Mouse (Mus musculus) kidney, postnatal 36 days (tissue): Measurements from ENCODE around the gene Mrpl14.
A peak's percentile ranks its signal among the peaks of the same experiment; 100 is the strongest.

Experiments used
- DNase-seq, 2 experiments: peaks; one replicate each; pipeline ENCODE4 v3.0.0; 2021 to 2022; ENCODE audit warnings: mixed read lengths in 2 of 2

Gene Mrpl14

DNA sequence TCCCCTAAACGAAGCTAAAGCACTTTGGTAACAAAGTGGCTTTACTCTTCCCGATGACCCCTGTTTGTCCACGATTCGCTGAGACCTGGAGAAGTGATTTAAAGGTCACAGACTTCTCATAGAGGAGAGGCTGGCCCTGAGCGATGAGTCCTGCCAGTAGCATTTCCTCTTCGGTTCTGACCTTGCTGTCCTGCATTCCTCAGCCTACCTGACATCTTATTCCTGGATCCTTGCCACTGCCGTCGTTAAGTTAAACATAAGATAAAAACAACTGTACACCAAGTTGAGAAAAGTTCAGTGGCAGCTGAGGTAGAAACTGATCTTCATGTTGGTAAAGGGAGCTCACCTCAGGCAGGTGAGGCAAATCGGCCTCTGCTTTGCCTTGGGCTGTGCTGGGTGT lies 3.0 kb downstream of the Mrpl14 start:
- no peak for DNase-seq

DNA sequence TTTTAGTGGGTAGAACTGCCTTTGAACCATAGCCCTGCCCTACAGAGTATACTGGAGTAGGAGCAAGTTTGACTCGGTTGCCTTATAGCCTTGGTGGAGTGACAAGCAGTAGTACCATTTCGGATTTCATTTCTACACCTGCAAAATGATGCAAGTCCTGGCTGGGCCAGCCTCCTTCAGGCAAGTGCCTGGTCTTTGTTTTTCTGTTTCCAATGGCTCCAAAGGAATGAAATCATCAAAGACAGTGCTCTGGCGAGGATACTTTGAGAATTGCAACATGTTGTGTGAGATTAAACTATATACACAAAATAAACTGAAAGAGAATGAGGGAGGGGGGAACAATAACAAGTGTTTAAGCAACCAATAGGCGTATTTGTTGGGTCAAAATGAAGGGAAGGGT lies 3.9 kb downstream of the Mrpl14 start:
- no peak for DNase-seq

DNA sequence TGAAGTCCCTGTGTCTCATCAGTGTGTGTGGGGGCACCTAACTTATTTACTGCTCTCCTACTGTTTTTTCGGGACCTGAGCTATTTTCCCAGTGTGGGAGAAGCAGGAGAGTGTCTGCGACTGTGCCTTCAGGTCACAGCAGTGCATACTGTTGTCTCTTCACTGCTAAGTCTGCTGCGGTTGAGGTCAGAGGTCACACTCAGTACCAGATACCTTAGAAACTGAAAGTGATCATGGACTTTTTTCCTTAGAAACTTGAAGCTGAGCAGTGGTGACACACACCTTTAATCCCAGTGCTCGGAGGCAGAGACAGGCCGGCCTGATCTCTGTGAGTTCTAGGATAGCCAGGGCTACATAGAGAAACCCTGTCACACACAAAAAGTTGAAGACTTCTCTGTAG lies 6.0 kb downstream of the Mrpl14 start:
- DNase-seq, result no peak

DNA sequence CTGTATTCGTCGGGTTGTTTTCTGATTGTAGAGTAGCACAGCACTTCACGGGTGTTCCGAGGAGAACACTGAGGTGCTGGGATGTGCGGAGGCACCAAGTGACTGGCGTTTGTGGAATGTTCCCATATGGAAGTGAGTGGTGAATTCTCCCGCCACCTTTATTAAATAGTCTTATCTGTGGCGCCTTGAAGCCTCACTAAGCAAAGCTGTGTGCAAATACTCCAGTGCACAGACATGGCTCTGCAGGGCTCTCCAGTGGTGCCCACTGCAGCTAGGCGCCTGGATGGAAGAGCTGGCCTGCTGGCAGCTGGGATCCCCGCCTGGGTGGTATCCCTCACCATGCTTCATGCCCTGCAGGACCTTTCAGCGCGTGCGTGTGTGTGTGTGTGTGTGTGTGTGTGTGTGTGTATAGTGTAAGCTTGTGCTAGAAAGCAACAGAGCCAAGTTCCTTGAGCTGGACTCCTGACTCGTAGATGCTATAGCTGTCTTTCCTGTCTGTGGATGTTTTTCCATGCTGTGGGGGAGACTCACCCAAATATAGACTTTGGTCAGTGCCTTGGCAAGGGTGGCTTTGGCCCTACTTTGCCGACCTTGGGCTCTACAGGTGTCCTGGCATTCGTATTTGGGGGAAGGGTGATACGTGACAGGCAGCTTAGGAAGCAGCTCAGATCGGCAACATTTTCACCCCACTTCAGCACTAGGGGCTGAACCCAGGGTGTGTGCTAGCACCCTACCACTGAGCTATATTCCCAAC lies 7.9 kb downstream of the Mrpl14 start:
- DNase-seq, result peak; percentile 47 to 51

DNA sequence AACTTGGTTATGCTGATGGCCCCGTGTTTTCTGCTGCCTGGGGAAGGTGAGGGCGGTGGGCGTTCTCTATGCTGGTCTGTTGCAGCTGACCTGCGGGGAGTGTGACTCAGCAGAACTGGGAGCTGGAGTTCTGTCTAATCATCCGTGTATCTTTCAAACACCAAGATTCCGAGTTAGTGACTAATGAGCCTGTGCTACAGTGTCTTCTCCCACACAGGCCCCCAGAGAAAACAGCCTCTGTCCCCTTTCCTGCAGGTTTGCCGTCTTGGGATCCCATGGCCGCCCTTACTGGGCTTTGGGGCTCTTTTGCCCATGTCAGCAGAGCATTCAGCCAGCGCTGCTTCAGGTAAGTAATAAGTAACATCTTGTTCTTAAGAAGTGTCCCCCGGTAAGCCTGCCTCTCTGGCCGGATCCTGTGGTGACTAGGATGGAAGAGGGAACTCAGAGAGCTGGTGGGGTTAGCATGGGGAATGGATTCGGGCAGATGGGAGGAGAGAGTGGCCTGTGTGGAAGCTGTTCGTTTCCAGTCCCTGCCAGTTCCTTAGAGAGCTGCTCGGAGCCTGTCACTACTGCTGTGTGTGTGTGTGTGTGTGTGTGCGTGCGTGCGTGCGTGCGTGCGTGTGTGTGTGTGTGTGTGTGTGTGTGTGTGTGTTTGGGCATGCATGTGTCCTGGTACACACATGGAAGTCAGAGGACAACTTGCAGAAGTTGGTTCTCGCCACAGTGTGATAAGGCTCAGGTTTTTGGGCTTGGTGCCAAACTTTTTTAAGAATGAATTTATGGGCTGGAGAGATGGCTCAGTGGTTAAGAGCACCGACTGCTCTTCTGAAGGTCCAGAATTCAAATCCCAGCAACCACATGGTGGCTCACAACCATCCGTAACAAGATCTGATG lies 9.4 kb downstream of the Mrpl14 start:
- peak; percentile 49 to 62 for DNase-seq

- no peak for DNase-seq
Measured at GRCm38 (mm10) chr17:45696981-45697380, 10.9 kb downstream of the Mrpl14 start.

- DNase-seq, result no peak
Measured at GRCm38 (mm10) chr17:45698368-45698767, 12.2 kb downstream of the Mrpl14 start.

- DNase-seq, result no peak
Measured at GRCm38 (mm10) chr17:45699039-45699740, 13.1 kb downstream of the Mrpl14 start.

DNA sequence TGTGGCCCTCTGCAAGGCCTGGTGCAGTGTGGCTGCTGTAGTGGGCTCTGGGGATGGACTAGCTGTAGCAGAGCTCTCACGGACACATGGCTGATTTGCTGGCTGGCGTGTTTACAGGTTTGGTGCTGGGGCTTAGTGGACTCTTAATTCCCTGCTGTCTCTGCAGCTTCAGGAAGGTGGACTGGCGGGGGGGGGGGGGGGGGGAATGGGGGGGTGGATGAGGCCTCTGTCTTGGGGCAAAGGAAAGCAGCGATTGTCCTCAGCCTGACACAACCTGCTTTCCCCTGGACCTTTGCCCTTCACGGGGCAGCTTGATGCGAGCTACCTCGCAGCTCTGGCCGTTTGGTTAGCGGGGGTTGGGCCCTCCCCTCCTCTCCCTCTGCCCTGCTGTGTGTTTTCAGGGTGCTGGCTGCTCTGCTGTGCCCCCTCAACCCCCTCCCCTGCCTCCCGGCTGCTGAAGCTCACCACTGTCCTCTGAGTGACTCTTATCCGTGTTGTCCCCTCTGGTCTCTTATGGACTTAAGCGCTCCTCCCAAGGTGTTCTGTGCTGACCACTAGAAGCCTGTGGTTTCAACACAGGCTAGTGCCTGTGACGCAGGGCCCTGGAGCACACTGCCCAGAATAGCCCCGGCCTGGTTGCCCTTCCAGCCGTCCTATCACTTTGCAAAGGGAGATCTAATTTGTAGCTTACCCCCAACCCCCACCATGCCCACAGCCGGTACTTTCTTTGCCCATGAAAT lies 14.5 kb downstream of the Mrpl14 start:
- DNase-seq, result peak; percentile 63 to 72

DNA sequence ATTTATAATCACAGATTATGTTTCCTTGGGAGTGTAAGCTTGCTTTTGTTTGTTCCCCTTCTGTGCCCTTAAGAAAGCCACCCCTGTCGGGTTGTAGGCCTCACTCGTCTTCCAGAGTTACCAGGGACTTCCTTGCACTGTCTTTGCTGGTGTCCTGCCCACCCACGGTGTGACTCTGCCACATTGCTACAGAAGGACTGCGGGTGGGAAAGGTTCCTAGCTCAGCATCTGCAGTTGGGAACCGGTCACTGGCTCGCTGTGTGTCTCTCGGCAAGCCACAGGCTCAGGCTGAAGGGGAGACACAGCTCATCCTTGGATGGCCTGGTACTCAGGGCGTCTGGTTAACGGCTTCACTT lies 15.1 kb downstream of the Mrpl14 start:
- DNase-seq, result no peak

DNA sequence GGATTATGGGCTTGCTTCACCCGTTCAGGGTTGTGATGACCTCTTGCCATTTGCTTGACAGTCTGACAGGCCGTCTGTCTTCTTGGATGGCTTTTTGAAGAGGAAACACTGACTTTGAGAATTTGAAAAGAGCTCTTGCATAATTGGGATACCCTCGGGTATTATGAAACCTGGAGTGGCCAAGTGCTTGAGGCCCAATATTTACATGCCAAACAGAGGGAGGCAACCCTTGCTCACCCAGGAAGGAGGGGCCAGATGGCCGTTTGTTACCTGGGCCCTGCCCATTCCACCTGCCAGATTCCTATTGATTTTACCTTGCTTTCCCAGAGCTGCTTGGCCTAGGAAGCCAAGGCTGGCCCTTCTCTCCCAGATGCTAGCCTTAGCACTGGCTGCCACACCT lies 16.1 kb downstream of the Mrpl14 start:
- no peak for DNase-seq

- no peak for DNase-seq
Measured at GRCm38 (mm10) chr17:45703187-45703586, 17.1 kb downstream of the Mrpl14 start.

DNA sequence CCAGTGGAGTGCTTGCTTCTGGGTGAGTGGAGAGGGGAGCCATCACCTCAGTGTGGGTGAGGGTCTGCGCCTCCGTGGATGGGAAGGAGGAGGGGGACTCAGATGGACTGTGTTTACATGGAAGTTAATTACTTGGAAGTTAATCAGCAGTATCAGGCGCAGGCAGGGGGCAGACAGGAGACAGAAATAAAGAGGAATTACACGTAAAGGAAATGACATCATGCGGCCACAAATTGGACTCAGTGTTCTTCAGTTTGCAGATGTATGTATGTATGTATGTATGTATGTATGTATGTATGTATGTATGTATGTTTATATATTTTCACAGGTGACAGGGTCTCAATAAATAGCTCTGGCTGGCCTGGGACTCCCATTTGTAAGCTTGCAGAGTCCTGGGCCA lies 20.7 kb downstream of the Mrpl14 start:
- DNase-seq, result no peak

GRCm38 (mm10) chr17:45707376-45707775 lies 21.3 kb downstream of the Mrpl14 start:
- DNase-seq, result no peak

GRCm38 (mm10) chr17:45708179-45708578 lies 22.1 kb downstream of the Mrpl14 start:
- DNase-seq, result no peak

- no peak for DNase-seq
Measured at GRCm38 (mm10) chr17:45709829-45710228, 23.7 kb downstream of the Mrpl14 start.

GRCm38 (mm10) chr17:45710407-45710806 lies 24.3 kb downstream of the Mrpl14 start:
- no peak for DNase-seq

GRCm38 (mm10) chr17:45711525-45711924 lies 25.4 kb downstream of the Mrpl14 start:
- DNase-seq, result no peak

- peak; percentile 69 to 85 for DNase-seq
Measured at GRCm38 (mm10) chr17:45718323-45718722, 32.2 kb downstream of the Mrpl14 start.

DNA sequence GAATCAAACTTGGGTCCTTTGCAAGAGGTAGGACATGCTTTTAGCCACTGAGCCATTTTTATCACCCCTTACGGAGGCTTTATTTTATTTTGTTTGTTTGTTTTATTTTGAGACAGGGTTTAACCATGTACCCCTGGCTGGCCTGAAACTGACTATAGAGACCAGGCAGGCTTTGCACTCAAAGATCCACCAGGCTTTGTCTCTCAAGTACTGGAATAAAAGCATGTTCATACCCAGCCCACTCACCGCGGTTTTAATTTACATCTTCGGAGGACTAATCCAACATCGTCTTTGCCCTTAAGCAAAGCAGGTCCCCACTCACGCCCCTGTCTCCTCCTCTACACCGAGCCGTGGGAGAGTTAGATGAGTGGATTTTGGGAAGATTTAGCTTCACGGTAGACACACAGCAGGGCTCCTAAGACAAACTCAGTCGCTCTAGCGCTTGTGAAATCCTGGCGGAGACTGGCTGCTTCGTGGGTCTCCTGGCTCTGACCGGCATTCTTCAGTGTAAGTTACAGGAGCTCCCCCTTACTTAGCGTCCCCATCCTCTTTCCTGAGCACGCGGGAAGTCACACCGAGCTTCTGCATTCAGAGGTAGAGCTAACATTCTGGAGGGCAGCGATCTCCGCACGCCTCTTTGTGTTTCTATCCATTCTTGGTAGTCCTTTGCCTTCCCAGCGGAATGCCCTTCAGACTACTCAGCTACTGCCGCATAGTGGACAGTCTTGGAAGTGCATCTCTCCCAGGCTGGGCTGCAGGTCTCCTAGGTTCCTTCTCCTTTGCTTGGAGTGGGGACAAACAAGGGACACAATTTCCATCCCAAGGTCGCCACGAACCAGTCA lies 37.8 kb downstream of the Mrpl14 start:
- peak; percentile 76 to 92 for DNase-seq

- DNase-seq, result no peak
Measured at GRCm38 (mm10) chr17:45724574-45724921, 38.4 kb downstream of the Mrpl14 start.

- no peak for DNase-seq
Measured at GRCm38 (mm10) chr17:45726249-45726648, 40.1 kb downstream of the Mrpl14 start.
